Mouse (Mus musculus): ENCODE measurements at regions not wholly inside any gene's neighbourhood (a gene's known extent, or its start where the extent isn't known, plus 50 kb on each side); places are given as distances from the start of the nearest gene placed in this dataset.
A peak's percentile ranks its signal among the peaks of the same experiment; 100 is the strongest.

DNA sequence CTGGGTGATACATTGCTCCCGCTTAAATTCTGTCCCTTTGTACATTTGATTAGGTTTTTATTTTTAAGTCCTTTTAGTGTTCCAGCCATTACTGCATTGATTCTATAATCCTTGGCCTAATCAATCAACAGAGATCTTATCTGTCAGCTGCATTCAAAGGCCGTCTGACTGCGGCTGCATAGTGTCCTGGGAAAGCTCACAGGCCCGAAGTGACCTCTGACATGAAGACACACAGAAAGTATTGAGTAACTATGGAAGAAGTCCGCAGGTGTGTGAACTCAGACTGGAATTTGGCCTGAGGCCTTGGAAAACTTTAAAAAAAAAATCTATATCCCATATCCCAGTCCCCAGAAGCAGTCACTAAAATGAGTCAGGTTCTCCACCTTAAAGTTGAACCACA, 67.4 kb upstream of the Ptpn13 start:
- TF ChIP-seq CTCF (IDR thresholded peaks at IDR 0.05; ENCODE audit: extremely low read depth, insufficient read depth, low read length) (no peak), POLR2A (IDR thresholded peaks at IDR 0.05; ENCODE audit: extremely low read depth, insufficient read depth, low read length) (no peak)

DNA sequence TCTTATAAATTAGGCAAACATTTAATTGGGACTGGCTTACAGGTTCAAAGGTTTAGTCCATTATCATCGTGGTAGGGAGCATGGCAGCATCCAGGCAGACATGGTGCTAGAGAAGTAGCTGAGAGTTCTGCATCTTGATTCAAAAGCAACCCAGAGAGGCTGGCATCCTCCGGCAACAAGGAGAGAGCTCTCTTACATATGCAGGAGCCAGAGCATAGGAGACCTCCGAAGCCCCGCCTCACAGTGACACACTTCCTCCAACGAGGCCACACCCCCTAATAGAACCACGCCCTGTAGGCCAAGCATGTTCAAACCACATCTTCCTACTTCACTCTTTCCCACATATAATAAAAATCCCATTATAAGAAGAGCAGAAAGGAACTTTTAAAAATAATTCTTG, 68.5 kb upstream of the Ptpn13 start:
- Histone ChIP-seq H3K4me1 (ENCODE audit: control insufficient read depth, insufficient read depth, low read length) (no peaks in the 10 kb centered on the region), H3K4me3 (ENCODE audit: insufficient read depth, low read length) (no peak overlapping the region), H3K27ac (ENCODE audit: insufficient read depth, low read length) (no peak overlapping the region)
- TF ChIP-seq CTCF (IDR thresholded peaks at IDR 0.05; ENCODE audit: extremely low read depth, insufficient read depth, low read length) (no peak), POLR2A (IDR thresholded peaks at IDR 0.05; ENCODE audit: extremely low read depth, insufficient read depth, low read length) (no peak)

More for the DNA sequence above, 67.4 kb upstream of the Ptpn13 start:
- Histone ChIP-seq H3K4me3 (ENCODE audit: insufficient read depth, low read length) (no peak overlapping the region), H3K27ac (ENCODE audit: insufficient read depth, low read length) (no peak overlapping the region), H3K4me1 (ENCODE audit: control insufficient read depth, insufficient read depth, low read length) (no peaks in the 10 kb centered on the region)

DNA sequence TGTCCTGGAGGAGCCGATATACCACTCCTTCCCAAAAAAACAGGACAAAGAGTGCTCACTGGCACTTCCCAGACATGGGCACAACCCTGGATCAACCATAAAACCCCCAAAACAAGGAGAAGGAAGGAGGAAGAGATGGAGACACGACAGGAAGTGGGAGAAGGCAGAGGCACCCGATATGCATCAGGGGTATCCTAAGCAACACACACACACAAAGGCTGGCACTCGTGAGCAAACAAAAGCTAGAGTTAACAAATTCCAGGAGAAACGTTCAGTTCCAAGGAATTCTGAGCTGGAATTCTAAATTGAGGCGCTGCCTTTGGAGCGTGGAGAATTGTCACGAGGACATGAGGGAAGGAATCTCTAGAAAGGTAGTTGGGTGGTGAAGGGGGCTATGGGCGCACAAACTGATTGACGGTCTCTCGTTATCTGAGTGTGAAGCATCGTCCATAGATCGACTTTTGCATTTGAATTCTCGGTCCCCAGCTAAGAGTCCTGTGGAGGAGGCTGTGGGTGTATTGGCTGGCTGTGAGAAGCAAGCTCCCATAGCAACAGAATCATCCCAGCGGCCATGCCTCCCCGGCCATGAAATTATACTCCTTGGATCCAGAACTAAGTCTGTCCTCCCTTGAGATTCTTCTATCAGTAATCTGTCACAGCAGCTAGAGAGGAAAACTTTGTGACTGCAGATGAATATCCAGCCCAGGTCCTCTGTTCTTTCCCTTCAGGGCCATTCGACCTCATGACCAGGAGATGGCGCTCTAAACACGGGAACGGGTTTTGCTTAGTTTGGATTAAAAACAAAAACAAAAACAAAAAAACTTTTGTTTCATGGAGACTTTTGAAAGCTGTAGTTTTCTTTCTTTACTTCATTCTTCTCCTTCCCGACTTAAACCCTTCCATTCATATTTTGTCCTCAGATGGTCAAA, 69.4 kb upstream of the Ptpn13 start:
- TF ChIP-seq CTCF (IDR thresholded peaks at IDR 0.05; ENCODE audit: extremely low read depth, insufficient read depth, low read length) (peak; percentile 90), POLR2A (IDR thresholded peaks at IDR 0.05; ENCODE audit: extremely low read depth, insufficient read depth, low read length) (no peak)
- Histone ChIP-seq H3K4me3 (ENCODE audit: insufficient read depth, low read length) (no peak overlapping the region), H3K4me1 (ENCODE audit: control insufficient read depth, insufficient read depth, low read length) (no peaks in the 10 kb centered on the region), H3K27ac (ENCODE audit: insufficient read depth, low read length) (no peak overlapping the region)

DNA sequence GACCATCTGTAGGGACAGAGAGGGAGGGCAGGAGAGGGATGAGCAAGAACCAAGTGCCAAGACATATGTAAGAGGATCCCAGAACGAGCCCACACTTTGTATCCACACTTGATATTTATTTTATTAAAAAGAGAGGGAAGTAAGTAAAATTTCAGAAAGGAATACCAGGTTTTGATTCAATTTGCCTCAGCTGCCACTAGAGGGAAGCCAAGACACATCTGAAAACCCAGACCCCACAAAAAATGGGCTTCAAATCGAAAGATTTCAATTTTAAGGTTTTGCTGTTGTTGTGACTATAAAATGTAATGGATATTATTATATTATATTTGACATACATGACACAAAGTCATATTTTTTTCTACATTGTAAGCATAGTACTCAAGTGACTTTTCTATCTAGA, 81.1 kb upstream of the Ptpn13 start:
- H3K27ac ChIP-seq (ENCODE audit: insufficient read depth, low read length) = no peak overlapping the region

DNA sequence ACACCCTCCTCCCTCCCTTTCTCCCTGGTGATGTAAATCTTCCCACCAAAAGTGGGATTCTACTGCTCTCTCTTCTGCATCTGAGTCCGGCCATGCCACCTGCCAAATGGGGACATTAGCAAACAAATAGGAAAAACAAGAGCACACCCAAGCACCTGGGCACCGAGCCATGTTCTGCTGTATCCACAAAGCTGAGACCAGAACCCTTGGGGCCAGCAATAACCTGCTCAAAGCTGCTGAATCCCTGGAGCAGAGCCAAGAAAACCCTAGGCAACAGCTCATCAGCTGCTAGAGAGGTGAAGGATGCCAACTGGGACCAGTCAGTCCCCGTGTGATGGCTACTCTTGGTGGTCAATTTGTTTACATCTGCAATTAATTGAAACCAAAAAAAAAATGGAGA, 83.5 kb upstream of the Ptpn13 start:
- TF ChIP-seq CTCF (IDR thresholded peaks at IDR 0.05; ENCODE audit: extremely low read depth, insufficient read depth, low read length) = no peak
- TF ChIP-seq POLR2A (IDR thresholded peaks at IDR 0.05; ENCODE audit: extremely low read depth, insufficient read depth, low read length) = no peak
- Histone ChIP-seq H3K4me1 (ENCODE audit: control insufficient read depth, insufficient read depth, low read length) (no peaks in the 10 kb centered on the region; the same call in 1 of the 2 replicates), H3K4me3 (ENCODE audit: insufficient read depth, low read length) (no peak overlapping the region), H3K27ac (ENCODE audit: insufficient read depth, low read length) (no peak overlapping the region)

More for the DNA sequence above, 81.1 kb upstream of the Ptpn13 start:
- H3K4me1 ChIP-seq (ENCODE audit: control insufficient read depth, insufficient read depth, low read length) = no peaks in the 10 kb centered on the region
- no peak overlapping the region for H3K4me3 ChIP-seq (ENCODE audit: insufficient read depth, low read length)
- TF ChIP-seq POLR2A (IDR thresholded peaks at IDR 0.05; ENCODE audit: extremely low read depth, insufficient read depth, low read length) = no peak
- TF ChIP-seq CTCF (IDR thresholded peaks at IDR 0.05; ENCODE audit: extremely low read depth, insufficient read depth, low read length) = peak; percentile 55

DNA sequence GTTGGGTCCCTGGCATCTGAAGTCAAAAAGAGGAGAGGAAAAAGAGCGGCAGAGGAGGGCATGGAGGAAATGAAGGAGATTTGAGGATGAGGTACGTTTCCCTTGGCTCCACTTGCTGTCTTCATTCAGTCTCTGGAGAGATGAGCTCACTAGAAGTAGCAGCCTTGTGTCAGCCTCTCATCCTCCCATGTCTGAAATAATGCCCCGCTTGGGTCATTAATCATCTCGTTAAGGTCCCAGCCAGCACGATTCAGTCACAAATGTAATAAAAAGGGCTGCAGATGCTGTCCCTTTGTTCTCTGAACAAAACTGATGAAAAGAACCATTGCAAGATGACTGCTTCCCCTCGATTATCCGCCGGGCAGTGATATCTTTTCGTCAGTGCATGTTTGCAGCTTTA, 84.4 kb upstream of the Ptpn13 start:
- Histone ChIP-seq H3K4me3 (ENCODE audit: insufficient read depth, low read length) (no peak overlapping the region), H3K4me1 (ENCODE audit: control insufficient read depth, insufficient read depth, low read length) (no peaks in the 10 kb centered on the region; the same call in 1 of the 2 replicates), H3K27ac (ENCODE audit: insufficient read depth, low read length) (no peak overlapping the region)
- TF ChIP-seq CTCF (IDR thresholded peaks at IDR 0.05; ENCODE audit: extremely low read depth, insufficient read depth, low read length) (no peak), POLR2A (IDR thresholded peaks at IDR 0.05; ENCODE audit: extremely low read depth, insufficient read depth, low read length) (no peak)

DNA sequence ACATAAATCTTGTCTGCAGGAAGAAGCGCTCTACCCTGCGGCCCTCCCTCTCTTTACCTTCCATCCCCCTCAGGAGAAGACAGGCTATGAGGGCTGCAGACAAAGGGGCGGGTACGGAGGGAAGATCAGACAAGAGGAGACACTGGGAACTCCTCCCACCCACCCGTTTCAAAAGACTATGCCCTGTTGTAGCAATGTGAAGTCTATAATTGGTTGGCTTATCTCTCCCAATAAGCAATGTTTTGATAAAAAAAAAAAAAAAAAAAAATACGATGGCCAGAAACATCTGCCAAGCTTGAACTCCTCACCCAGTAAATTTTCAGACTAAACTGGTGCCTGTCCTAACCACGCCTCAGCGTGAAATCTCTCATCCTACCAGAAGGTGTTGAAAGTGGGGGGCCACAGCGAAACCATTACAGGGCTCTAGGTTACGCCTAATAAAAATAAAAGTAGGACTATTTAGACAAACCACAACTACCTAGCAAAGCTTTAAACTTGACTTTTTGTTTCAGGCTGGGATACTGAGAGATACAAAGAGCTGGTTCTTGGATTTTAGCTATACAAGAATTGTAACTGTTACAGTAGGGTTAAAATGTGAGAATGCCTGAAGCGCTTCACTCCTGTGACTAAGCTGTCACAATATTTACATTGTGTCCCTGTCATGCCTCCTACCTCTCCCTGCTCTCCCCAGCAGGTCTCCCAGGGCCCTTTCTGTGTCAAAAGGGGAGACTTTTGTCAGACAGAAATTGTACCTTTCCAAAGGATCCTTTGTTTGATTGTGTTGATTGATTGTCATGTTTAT, 88.1 kb upstream of the Ptpn13 start:
- Histone ChIP-seq H3K27ac (ENCODE audit: insufficient read depth, low read length) (no peak overlapping the region), H3K4me1 (ENCODE audit: control insufficient read depth, insufficient read depth, low read length) (no peaks in the 10 kb centered on the region; the same call in 1 of the 2 replicates)
- TF ChIP-seq CTCF (IDR thresholded peaks at IDR 0.05; ENCODE audit: extremely low read depth, insufficient read depth, low read length) = no peak
- no peak for TF ChIP-seq POLR2A (IDR thresholded peaks at IDR 0.05; ENCODE audit: extremely low read depth, insufficient read depth, low read length)

DNA sequence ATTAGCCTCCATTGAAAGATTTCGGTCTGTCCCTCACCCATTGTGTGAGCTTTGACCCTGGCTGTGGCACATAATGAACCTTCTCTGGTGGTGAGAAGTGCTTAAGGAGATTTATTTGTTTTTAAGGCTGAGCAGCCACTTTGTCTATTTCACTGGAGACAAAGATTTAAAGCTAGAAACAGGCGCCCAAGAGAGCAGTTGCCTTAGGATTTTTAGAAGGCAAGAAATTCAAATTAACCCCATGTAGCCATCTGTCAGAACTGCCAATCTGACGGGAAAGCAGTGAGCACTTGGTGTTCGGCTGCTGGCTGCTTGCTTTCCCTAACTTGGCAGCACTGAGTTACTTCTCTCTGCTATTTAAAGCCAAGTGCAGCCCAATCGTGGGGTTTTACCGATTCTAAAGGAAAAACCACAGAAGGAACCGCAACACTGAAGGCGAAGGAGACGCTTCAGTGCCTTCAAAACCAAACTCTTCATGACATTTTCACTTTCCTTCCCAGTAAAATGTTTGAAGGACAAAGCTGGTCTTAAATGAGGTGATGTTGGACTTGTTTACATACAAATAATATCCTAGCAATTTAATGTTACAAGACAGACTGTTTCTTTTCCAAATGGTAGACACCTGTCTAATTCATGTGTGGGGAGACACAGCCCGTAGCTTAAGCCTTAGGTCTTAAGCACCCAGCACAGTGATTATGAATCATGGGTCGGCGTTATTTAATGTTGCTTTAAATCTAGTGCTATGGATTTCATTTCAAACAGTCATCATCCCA, 88.9 kb upstream of the Ptpn13 start:
- Histone ChIP-seq H3K4me3 (ENCODE audit: insufficient read depth, low read length) (0 out of 2 replicates have a peak overlapping the region, but pooled peaks have one; percentile 7), H3K27ac (ENCODE audit: insufficient read depth, low read length) (no peak overlapping the region), H3K4me1 (ENCODE audit: control insufficient read depth, insufficient read depth, low read length) (no peaks in the 10 kb centered on the region; the same call in 1 of the 2 replicates)
- no peak for TF ChIP-seq POLR2A (IDR thresholded peaks at IDR 0.05; ENCODE audit: extremely low read depth, insufficient read depth, low read length)
- TF ChIP-seq CTCF (IDR thresholded peaks at IDR 0.05; ENCODE audit: extremely low read depth, insufficient read depth, low read length) = no peak

More for the DNA sequence above, 88.1 kb upstream of the Ptpn13 start:
- H3K4me3 ChIP-seq (ENCODE audit: insufficient read depth, low read length) = 0 out of 2 replicates have a peak overlapping the region, but pooled peaks have one; percentile 7

DNA sequence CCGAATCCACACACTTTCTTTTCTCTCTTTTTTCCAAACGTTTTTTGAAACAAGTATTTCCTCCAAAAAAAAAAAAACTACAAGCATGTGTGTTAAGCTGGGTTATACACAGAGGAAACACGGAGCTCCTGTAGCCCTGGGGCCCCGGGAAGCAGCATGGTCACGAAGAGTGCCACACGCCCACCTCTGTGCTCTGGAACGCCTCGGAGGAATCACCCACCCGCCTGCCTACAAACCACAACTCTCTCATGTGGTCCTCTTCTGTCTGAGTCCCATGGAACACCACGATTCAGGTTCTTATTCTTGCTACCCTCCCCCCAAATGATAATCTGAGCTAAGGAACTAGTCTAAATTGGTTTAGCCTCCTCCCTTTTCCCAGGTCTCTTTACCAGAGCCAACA, 98.6 kb upstream of the Ptpn13 start:
- Histone ChIP-seq H3K4me3 (ENCODE audit: insufficient read depth, low read length) (no peak overlapping the region), H3K4me1 (ENCODE audit: control insufficient read depth, insufficient read depth, low read length) (no peaks in the 10 kb centered on the region), H3K27ac (ENCODE audit: insufficient read depth, low read length) (no peak overlapping the region)
- no peak for TF ChIP-seq POLR2A (IDR thresholded peaks at IDR 0.05; ENCODE audit: extremely low read depth, insufficient read depth, low read length)
- no peak for TF ChIP-seq CTCF (IDR thresholded peaks at IDR 0.05; ENCODE audit: extremely low read depth, insufficient read depth, low read length)
